Mouse (Mus musculus) cerebellum, postnatal 10 days (tissue): ENCODE measurements around the gene Atpif1.
"Not testable (repeated sequence)": the region's sequence is repeated elsewhere in the genome, so short reads cannot be mapped to it uniquely, and the experiment has no call there.

ENCODE experiments used
- DNase-seq, 2 experiments: peaks; one replicate each; pipeline ENCODE4 v3.0.0; 2021; ENCODE audit warnings: mixed read lengths in 2 of 2

Gene Atpif1

DNA sequence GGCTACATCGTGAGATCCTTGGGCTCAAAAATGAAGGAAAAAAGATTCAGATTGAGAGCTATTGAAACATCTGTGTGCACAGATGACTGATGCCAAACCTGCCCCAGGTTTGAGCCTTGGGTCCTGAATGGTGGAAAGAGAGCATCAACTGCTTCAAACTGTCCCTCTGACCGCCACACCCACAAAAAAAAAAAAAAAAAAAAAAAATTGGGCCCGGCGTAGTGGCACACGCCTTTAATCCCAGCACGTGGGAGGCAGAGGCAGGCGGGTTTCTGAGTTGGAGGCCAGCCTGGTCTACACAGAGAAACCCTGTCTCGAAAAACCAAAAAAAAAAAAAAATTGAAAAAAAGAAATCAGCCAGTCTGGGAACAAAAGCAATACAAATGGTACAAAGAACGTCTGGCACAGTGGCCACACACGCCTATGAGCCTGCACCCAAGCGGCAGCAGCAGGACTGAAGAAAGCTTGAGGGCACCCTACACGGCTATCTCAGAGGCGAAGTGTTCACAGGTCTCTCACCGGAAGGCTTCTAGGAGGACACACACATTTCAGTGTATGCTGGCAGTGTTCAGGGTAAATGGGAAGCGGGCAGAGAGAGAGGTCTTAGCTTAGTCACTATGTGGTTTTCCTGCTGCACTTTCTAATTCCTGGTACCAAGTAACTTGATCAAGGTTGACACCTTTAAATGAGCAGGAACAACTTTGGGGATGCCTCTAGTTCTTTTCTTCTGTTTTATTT, 43.0 kb downstream of the Atpif1 start:
- DNase-seq = no peak

DNA sequence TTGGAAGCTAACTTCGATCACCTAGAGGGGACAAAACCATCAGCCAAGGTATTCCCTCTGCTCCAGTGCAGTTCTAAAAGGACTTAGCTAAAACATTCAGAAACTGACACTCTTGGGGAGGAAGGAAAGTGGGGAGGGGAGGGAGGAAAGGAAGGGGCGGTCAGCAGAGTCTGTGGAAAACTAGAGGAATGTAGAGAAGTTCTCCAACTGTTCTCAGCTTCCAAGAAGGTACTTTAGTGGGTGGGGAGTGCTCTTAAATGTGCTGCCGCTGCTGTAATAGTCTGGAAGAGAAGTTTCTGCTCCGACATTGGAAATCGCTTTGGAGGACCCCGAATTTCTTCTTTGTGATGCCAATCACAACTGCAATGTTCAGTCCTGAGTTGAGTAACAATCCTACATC, 44.5 kb downstream of the Atpif1 start:
- DNase-seq = no peak

DNA sequence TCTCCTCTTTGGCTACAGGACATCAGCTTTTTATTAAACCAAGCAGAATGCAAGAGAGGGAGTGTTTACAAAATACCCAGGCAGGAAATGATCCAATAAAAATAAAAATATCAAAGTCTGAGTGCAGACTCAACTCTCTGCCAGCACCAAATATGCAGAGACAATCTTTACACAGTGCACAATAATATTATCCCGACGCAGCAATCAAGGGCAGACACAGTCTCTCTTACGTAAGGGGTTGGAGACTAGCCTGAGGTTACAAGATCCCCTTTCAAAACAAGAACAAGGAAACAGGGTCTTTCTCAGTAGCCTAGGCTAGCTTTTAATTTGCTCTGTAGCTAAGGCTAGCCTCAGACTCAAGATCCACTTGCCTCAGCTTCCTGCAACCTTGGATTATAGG, 44.9 kb downstream of the Atpif1 start:
- no peak for DNase-seq

DNA sequence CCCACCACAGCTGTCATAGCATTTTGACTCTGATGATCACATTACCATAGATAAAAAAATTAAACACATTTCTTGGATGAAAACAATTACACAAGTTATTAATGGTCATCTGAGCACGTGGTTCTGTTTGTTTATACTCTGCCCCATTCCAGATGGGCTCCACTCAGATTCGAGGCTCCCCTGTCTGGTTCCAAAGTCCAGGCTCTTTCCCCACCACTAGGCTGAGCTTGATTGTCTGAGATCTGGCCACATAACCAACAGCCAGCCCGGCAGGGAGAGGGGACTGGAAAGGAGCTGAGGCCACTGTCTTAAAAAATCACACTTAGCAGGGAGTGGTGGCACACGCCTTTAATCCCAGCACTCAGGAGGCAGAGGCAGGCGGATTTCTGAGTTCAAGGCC, 48.6 kb downstream of the Atpif1 start:
- DNase-seq = no peak

DNA sequence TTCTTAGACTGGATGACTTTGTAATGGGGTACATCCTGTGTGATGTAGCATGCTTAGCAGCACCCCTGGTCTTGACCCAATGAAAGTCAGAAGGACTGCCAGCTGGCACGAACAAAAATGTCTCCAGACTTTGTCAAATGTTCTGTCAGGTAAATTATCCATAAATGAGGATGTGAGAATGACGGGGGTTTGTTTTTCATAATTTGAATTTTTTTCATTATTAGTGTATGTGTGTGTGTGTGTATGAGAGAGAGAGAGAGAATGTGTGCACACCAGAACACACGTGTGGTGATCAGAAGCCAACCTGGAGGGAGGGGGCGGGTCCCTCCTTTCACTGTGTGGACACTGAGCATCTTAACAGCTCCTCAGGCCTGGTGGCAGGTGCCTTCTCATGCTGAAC, 49.2 kb downstream of the Atpif1 start:
- DNase-seq = no peak

DNA sequence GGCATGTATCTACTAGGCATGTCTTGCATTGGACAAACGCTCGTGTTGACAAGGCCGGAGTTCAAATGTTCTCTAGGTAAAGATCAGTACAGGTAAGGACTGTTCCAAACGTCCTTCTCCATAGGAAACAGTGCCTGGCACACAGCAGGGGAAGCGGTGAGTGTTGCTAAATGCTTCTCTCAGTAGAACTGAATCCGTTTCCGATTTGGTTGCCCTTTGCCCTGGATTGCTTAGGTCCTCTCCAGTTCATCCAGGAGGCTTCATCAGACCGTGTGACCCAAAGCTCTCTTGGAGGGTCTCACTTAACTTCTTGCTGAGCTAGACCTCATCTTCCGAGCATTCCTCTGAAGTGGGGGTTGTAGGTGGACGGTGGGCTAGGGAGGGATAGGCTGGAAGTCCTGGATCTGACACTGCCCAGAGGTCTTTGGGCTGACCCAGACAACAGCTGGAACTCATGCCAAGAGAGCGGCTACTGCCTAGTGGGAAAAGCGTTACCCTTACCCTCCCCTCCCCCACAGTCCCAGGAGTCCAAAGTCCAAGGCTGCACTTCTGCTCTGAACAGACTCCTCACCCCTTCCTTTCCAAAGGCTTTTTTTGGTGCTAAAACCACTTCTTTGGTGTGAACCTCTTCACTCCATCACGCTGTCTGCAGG, 50.4 kb downstream of the Atpif1 start:
- DNase-seq = no peak

DNA sequence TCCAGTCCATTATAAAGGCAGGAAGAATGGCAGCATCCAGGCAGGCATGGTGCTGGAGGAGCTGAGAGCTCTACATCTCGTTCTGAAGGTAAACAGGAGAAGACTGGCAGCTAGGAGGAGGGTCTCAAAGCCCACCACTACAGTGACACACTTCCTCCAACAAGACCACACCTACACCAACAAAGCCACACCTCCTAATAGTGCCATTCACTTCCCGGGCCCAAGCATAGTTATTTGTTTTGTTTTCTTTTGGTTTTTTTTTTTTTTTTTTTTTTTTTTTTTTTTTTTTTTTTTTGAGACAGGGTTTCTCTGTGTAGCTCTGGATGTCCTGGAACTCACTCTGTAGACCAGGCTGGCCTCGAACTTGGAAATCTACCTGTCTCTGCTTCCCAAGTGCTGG, 51.4 kb downstream of the Atpif1 start:
- DNase-seq = not testable (repeated sequence)
